Mouse (Mus musculus) retina, embryonic 14.5 days (tissue): ENCODE measurements around the gene Filip1l.
"Not testable (repeated sequence)": the region's sequence is repeated elsewhere in the genome, so short reads cannot be mapped to it uniquely, and the experiment has no call there.

Experiments used
- DNase-seq: peaks from one replicate; pipeline ENCODE4 v3.0.0-alpha.2; 2015; ENCODE audit warnings: low spot score

The Filip1l gene

DNA sequence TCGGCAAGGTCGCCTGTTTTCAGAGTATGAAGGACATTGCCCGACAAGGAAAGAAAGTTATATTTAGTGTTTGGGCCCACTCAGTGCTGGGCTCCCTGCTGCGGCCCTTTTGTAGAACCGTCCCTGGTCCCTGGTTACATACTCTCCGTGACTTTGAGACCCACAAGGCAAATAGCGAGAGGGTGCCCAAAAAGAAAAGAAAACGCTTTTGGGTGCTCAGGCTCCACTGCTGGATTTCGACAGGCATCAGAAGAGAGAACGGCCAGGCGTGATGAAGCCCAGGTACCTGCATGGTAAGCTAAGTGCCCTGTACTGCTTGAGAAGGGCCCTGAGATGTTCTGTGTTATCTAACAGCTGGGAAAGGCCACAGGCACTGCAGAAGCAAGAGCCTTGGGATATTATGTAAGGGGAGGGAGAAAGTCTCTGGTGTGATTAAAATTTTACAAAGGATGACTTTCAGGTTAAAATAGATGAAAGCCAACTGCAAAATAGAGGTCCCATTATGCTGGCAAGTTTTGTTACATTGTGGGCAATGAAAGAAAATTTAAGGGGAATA lies 351 bp downstream of the Filip1l start:
- no peak for DNase-seq

DNA sequence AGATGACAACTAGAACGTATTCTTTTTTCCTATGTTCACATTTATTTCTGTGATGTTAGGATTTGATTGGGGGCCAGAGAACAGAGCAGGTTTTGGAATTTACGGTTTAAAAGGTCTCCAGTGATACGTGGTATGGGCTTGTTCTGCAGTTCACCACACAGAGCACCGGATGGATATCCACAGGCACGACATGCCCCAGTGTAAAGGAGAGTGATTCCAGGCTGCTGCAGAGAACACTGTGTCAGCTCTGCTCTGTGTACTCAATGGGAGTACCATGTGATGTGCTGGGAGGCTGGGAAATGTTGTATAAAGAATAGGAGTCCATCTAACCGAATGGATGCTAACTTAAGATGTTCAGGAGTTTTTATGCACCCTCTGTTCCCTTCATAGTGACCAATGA lies 1.0 kb downstream of the Filip1l start:
- DNase-seq = no peak

- DNase-seq = no peak
Observed at GRCm38 (mm10) chr16:57356454-57356853, 3.6 kb downstream of the Filip1l start.

GRCm38 (mm10) chr16:57357011-57357410 lies 4.1 kb downstream of the Filip1l start:
- no peak for DNase-seq

DNA sequence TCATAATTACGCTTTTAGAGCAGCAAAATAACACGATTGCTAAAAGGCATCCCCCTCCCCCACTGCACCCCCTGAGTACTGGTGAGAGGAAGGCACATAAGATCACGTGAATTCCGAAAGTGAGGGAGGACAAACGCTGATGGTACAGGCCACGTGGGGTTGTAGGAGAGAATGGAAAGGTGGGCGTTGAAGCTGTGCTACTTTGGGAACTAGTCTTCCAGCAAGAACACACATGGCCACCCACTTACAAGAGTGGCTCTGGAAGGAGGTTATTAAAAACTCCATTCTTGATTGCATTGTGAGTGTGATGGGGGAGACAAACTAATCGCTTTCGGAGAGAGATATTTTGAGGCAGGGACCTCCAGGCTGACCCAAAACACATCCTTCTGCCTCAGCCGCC lies 6.4 kb downstream of the Filip1l start:
- DNase-seq = no peak

DNA sequence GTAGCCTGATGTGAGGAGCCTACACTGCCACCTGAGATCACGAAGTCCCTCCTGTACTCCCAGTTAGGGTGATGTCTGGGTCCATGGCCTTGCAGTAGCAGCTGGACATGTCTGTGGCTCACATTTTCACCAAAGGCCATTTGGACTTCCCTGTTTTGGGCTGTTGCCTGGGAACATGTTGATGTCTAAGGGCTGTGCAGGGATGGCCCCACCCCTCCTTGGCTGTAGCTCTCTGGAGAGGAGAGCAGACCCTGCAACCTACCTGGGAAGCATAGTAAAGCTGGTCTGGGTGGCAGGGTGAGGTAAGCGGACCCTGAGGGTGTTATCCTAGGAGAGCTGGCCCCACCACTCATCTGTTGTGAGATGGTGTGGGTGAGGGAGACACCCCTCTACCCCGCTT lies 7.9 kb downstream of the Filip1l start:
- DNase-seq = no peak

- DNase-seq = peak; percentile 56
Observed at GRCm38 (mm10) chr16:57362679-57363401, 9.9 kb downstream of the Filip1l start.

DNA sequence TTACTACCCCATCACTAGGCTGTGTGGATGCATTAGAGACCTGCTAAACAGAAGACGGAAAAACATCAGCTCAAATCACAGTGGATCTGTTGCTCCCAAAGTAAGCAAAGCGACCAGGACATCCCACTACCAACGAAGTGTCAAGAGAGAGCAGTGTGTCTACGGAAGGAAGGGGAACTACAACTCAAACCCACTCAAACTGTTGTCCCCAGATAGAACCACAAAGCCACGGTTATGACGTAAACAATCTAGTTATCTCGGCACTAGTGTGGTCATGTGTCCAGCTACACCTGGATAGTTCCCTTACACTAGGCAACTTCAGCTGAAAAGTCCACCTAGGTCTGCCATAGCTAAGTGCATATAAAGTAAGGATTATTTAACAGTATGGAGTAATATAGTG lies 11.6 kb downstream of the Filip1l start:
- DNase-seq = no peak

DNA sequence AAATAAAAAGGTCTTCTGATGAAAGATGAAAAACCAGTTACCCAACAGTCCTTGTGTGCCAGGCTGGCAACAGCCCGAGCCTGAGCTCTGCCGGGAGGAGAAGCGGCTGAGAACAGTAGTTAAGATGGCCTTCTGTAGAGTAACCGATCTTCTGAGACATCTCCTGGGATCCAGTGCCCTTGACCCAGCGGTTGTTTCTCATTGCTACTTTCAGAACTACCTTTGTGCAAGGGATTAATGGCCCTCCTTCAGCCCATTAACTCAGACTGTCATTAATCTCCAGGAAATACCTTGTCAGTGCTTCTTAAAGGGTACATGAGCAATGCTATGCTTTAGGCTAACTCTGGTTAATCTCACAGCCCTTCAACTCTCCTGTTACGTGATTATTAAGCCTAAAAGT lies 13.2 kb downstream of the Filip1l start:
- DNase-seq = no peak

GRCm38 (mm10) chr16:57366941-57367694 lies 14.2 kb downstream of the Filip1l start:
- no peak for DNase-seq

DNA sequence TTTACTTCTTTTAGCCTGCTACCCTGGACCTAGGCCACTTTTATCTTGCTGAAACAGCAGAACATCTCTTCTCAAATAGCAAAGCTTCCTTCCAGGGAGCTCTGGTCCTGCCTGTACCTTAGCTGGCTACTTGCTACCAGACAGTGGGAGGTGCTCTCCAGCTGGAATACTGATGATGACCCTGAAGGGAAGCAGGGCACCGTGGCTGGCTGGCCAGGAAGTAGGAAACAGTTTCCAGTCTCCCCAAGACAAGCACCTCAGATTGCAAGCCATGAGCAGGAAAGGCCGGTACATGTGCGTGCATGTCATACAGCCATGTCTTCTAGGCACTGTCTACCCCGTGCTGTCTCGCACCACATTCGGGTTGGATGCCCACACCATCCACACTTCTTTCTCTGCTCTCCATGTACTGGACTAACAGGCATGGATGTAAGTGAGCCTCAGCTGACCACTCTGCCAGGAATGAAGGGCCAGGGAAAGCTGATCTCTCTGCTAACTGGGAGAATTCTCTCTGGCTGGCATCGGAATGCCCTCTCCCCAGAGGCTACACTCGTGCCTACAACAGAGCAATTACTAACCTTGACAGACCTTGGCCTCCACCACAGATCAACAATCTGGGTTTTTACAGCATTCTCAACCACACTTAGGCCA lies 17.1 kb downstream of the Filip1l start:
- no peak for DNase-seq

DNA sequence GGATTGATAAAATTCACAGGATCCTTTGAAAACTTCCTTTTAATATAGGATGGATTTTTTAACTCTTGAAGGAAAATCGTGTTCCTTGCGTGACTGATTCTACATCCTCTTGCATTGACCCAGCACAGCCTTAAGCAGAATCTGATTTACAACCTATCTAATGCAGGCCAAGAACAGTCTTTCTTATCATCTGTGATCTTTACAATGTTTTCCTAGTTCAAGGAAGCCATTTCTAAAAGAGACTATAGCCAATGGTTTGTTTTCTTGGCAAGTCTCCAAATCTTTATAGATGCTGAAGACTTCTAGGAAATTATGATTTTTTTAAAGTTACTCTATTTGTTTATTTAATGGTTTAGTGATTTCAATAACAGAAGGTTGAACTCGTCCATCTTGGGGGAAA lies 19.3 kb downstream of the Filip1l start:
- no peak for DNase-seq

- no peak for DNase-seq
Observed at GRCm38 (mm10) chr16:57375248-57375837, 22.4 kb downstream of the Filip1l start.

GRCm38 (mm10) chr16:57378631-57379330 lies 25.9 kb downstream of the Filip1l start:
- no peak for DNase-seq

GRCm38 (mm10) chr16:57383266-57383971 lies 30.5 kb downstream of the Filip1l start:
- DNase-seq = no peak

DNA sequence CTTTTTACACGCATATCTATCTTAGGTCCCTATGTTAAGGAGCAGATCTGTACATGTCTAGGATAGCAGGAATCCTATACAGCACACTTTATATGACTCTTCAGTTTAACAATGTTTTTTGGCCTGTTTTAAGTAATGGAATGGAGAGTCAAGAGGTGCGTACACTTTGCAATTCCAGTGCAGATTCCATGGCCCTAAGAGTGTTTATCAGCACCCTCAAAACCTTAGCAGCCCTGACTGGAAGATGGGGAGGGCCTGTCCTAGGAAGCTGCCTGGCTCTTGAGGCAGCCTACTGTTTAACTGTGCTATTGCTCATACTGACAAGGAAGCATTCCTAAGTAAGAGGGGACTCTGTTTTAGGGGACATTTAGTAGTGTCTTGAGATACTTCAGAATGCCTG lies 31.4 kb downstream of the Filip1l start:
- DNase-seq = no peak

- DNase-seq = no peak
Observed at GRCm38 (mm10) chr16:57389566-57390251, 36.8 kb downstream of the Filip1l start.

GRCm38 (mm10) chr16:57391171-57391570 lies 38.3 kb downstream of the Filip1l start:
- DNase-seq = not testable (repeated sequence)

DNA sequence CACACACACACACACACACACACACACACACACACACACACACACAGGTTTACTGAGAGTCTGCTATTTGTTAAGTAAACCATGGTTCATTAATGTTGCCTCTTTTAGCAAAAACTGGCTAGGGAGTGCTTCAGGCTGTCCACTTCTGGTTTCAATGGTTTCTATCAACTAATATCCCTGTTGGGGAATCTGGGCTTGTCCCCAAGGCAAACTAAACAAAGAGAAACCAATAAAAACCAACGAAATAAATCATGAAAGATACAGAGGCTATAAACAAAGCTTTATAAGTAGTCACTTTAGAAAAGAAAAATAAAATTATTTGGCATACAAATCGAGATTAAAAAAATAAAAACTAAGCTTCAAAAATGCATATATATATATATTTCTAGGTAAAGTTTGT lies 39.6 kb downstream of the Filip1l start:
- DNase-seq = no peak

GRCm38 (mm10) chr16:57393161-57393560 lies 40.3 kb downstream of the Filip1l start:
- DNase-seq = peak; percentile 41
